Mouse (Mus musculus): ENCODE measurements around the gene Il7r.

DNA sequence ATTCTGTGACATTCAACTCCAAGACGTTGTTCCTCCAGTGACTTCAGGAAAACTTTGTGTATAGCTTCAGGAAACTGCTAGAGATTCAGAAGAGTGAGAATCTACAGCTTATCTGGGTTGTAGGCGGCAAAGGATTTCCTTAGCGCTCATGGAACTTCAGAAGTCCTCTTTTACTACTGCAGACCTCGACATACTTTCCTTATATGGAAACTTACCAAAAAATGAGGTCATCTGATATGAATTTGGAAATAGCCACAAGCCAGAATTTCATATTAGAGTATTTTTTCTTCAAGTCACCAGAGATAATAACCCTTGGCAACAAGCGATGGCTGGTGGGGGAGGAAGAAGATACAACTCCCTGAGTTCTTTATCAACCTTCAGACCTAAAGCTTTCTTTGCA is 6.0 kb downstream of the Il7r start:
- TF ChIP-seq CTCF (IDR thresholded peaks at IDR 0.05; ENCODE audit: low read depth) (no peak), EP300 (IDR thresholded peaks at IDR 0.05; ENCODE audit: low read depth) (no peak)
